Mouse (Mus musculus) forebrain, embryonic 14.5 days (tissue): Measurements from ENCODE around the gene Dusp5. TPM values are rescaled to one million over a fixed set of nuclear protein-coding genes. Genes with fewer than 3 reads are reported as not detected.

Experiments
- ATAC-seq: fragments of 200-750 bp; cut with Nextera tagmentation; 2 replicates; pipeline ENCODE4 v1.8.0; 2017; ENCODE audit warnings: mild to moderate bottlenecking, moderate library complexity
- DNase-seq: peaks from one replicate; pipeline ENCODE4 v3.0.0-alpha.2; 2015; ENCODE audit warnings: low spot score
- H3K27ac ChIP-seq: fragments of 300-500 bp; sonication (generic); 2 replicates; pipeline ENCODE4 v1.5.1; 2014; ENCODE audit warnings: low read depth, mild to moderate bottlenecking, control low read depth, low read length, moderate library complexity
- H3K27me3 ChIP-seq: fragments of 300-500 bp; sonication (generic); replicated peaks from 2 replicates; pipeline ENCODE4 v1.6.1; 2014; ENCODE audit warnings: low read length, control low read depth, mixed read lengths; ENCODE audit not compliant: control insufficient read depth, insufficient read depth
- H3K36me3 ChIP-seq: fragments of 300-500 bp; sonication (generic); 2 replicates; pipeline ENCODE4 v1.6.1; 2014; ENCODE audit warnings: low read length, control low read depth; ENCODE audit not compliant: control insufficient read depth, insufficient read depth
- H3K4me1 ChIP-seq: fragments of 300-500 bp; sonication (generic); 2 replicates; pipeline ENCODE4 v1.6.1; 2014; ENCODE audit warnings: antibody characterized with exemption, low read length, control low read depth; ENCODE audit not compliant: control insufficient read depth, insufficient read depth
- H3K4me2 ChIP-seq: fragments of 300-500 bp; sonication (generic); 2 replicates; pipeline ENCODE4 v1.6.1; 2014; ENCODE audit warnings: mild to moderate bottlenecking, control low read depth, low read length
- H3K4me3 ChIP-seq: fragments of 300-500 bp; sonication (generic); 2 replicates; pipeline ENCODE4 v1.5.1; 2014; ENCODE audit warnings: low read depth, low read length, control low read depth
- H3K9ac ChIP-seq: fragments of 300-500 bp; sonication (generic); 2 replicates; pipeline ENCODE4 v1.6.1; 2014; ENCODE audit warnings: mild to moderate bottlenecking, low read length, control low read depth, moderate library complexity
- H3K9me3 ChIP-seq: fragments of 300-500 bp; sonication (generic); replicated peaks from 2 replicates; pipeline ENCODE4 v1.6.1; 2016; ENCODE audit warnings: low read length, control low read depth, mixed read lengths; ENCODE audit not compliant: control insufficient read depth
- WGBS: fragments of 180-500 bp; shearing (Covaris S2); extraction: QIAGEN DNeasy Blood & Tissue Kit; methylation state at CpG from one replicate; pipeline ENCODE4 v1.1.7; 2014; 5-methylcytosine and 5-hydroxymethylcytosine counted together
- polyA plus RNA-seq: library from polyadenylated mRNA; unstranded; fragments of >200 nt; fragmentation: Nextera tagmentation; extraction: Ambion mirVana; gene quantifications from 2 replicates; pipeline ENCODE4 v1.2.1, GENCODE M21; 2014

Dusp5 gene
- polyA plus RNA-seq, 1 experiment from 2014 or later, result 2.1 TPM

GRCm38 (mm10) chr19:53504181-53504580, 24.7 kb upstream of the Dusp5 start:
- Histone ChIP-seq H3K9ac (no peak overlapping the region), H3K27me3 (no peaks in the 10 kb centered on the region), H3K4me3 (no peak overlapping the region), H3K27ac (no peak overlapping the region), H3K36me3 (no peaks in the 10 kb centered on the region), H3K9me3 (no peaks in the 10 kb centered on the region), H3K4me2 (no peak overlapping the region), H3K4me1 (no peaks in the 10 kb centered on the region)
- DNase-seq (no peak), ATAC-seq (no peak)
- 90% methylated on average over 7 of the region's 7 CpGs for WGBS

DNA sequence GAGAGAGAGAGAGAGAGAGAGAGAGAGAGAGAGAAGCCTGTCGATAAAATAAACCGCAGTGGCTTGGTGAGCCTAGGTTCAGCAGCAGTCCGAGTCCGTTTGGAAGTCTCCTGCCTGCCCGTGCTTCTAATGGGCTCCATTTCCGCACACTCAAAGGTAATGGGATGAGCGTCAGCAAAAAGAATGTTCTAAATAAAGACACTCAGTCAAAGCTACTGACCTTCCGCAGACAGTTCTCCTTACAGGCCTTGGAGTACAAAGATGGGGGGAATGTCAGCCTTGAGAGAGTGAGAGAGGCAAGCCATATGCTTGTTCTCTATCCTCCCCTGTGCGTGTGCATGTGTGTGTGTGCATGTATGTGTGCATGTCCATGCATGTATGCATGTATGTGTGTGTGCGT, 23.2 kb upstream of the Dusp5 start:
- ATAC-seq, result no peak
- no peaks in the 10 kb centered on the region for H3K36me3 ChIP-seq
- 88% methylated on average over 10 of the region's 10 CpGs for WGBS

DNA sequence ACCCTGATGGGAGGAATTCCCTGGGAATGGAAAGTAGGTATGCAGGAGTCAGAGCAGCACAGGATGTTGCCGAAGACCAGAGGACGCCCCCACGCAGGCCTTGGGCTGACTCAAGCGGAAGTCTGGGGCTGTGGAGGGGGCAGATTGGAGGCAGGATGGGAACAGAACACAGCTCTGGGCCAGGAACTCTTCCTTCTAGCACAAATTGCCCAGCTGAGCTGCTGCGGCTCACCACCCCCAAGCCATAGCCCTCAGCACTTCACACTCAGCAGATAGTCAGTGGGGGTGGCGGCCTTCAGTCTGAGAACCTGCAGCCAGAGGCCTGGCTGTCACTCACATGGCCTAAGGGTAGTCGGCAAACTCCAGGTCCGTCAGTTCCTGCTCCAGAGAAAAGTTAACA, 21.4 kb upstream of the Dusp5 start:
- Histone ChIP-seq H3K4me3 (no peak overlapping the region), H3K27ac (no peak overlapping the region), H3K4me1 (no peaks in the 10 kb centered on the region), H3K27me3 (no peaks in the 10 kb centered on the region), H3K9me3 (no peaks in the 10 kb centered on the region), H3K4me2 (no peak overlapping the region), H3K36me3 (no peaks in the 10 kb centered on the region), H3K9ac (no peak overlapping the region)
- no peak for ATAC-seq
- WGBS, result 70% methylated on average over 8 of the region's 8 CpGs
- DNase-seq, result no peak

More for the DNA sequence above, 23.2 kb upstream of the Dusp5 start:
- no peaks in the 10 kb centered on the region for H3K4me1 ChIP-seq
- no peak overlapping the region for H3K27ac ChIP-seq
- no peak overlapping the region for H3K4me3 ChIP-seq
- H3K4me2 ChIP-seq, result no peak overlapping the region
- DNase-seq, result no peak
- no peak overlapping the region for H3K9ac ChIP-seq
- no peaks in the 10 kb centered on the region for H3K27me3 ChIP-seq
- no peaks in the 10 kb centered on the region for H3K9me3 ChIP-seq

GRCm38 (mm10) chr19:53511244-53511934, 17.5 kb upstream of the Dusp5 start:
- no peak for ATAC-seq
- Histone ChIP-seq H3K9ac (no peak overlapping the region), H3K9me3 (no peaks in the 10 kb centered on the region), H3K27ac (no peak overlapping the region), H3K4me3 (no peak overlapping the region), H3K4me1 (no peaks in the 10 kb centered on the region), H3K27me3 (no peaks in the 10 kb centered on the region), H3K36me3 (no peaks in the 10 kb centered on the region), H3K4me2 (no peak overlapping the region)
- 87% methylated on average over 13 of the region's 13 CpGs for WGBS
- DNase-seq, result no peak

DNA sequence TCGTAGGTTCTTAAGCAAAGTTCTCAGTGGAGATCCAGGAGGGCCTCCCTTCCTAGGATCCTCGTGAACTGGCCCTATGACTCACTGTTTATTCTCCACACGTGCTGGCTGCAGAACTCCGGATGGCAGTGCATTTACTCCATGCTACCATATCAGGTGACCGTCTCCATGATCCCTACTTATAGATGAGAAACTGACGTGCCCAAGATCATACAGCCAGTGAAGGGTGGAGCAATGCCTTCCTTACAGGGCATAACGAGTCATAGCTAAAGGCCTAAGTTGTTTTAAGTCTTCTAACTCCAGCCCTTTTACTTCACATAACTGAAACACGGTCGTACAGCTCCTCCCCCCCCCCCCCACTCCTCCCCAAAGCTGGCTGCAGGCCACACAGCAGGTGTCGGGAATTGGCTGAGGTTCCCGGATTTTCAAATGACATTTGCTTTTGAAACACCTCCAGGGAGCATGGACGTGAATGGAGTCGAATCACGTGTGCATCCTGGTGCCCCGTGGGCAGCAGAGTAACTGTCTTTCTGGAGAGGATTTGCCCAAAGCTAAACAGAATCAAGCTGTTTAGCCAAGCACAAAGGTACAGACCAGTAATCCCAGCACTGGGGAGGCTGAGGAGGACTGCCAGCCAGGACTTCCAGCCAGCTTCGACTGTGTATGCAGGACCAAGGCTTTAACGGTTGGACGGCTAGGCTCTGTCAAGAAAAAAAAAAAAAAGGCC, 11.4 kb upstream of the Dusp5 start:
- H3K36me3 ChIP-seq, result no peaks in the 10 kb centered on the region
- ATAC-seq (peak; percentile 81), DNase-seq (peak; percentile 80)
- no peak overlapping the region for H3K4me3 ChIP-seq
- H3K27ac ChIP-seq, result 0 out of 2 replicates have a peak overlapping the region, but pooled peaks have one; percentile 41
- 0 out of 2 replicates have a peak, but pooled peaks cover 4% of the 10 kb centered on the region for H3K4me1 ChIP-seq
- H3K27me3 ChIP-seq, result no peaks in the 10 kb centered on the region
- no peak overlapping the region for H3K9ac ChIP-seq
- WGBS, result 14% methylated on average over 18 of the region's 18 CpGs
- H3K4me2 ChIP-seq, result no peak overlapping the region
- H3K9me3 ChIP-seq, result no peaks in the 10 kb centered on the region

- no peak overlapping the region for H3K9ac ChIP-seq
- no peak overlapping the region for H3K4me3 ChIP-seq
- H3K9me3 ChIP-seq, result no peaks in the 10 kb centered on the region
- ATAC-seq (no peak), DNase-seq (no peak)
- H3K27me3 ChIP-seq, result no peaks in the 10 kb centered on the region
- 89% methylated on average over 8 of the region's 8 CpGs for whole genome bisulfite sequencing
- no peak overlapping the region for H3K4me2 ChIP-seq
- no peak overlapping the region for H3K27ac ChIP-seq
- no peaks in the 10 kb centered on the region for H3K36me3 ChIP-seq
- 0 out of 2 replicates have a peak, but pooled peaks cover 4% of the 10 kb centered on the region for H3K4me1 ChIP-seq
Observed at GRCm38 (mm10) chr19:53519549-53519948, 9.4 kb upstream of the Dusp5 start.

DNA sequence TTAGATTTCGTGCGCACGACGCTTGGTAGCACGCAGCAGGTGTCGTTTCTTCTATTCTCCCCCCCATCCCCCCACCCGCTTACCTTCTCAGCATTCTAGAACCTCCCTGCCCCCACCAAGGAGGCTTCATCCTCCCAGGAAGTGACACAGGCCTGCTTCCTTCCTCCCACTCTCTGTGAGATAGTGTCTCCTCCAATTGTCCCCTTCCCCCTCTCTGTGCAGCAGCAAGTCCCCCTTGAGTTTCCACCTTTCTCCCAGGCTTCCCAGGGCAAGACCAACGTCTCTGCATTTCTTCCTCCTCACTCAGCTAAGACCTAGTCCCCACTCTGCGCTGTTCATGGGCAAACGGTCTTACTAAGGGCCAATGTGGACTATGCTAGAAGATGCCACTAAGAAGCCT, 8.9 kb upstream of the Dusp5 start:
- H3K4me2 ChIP-seq, result no peak overlapping the region
- DNase-seq (no peak), ATAC-seq (no peak)
- H3K36me3 ChIP-seq, result no peaks in the 10 kb centered on the region
- no peak overlapping the region for H3K4me3 ChIP-seq
- no peak overlapping the region for H3K9ac ChIP-seq
- H3K27me3 ChIP-seq, result no peaks in the 10 kb centered on the region
- WGBS, result 88% methylated on average over 10 of the region's 10 CpGs
- no peak overlapping the region for H3K27ac ChIP-seq
- H3K9me3 ChIP-seq, result no peaks in the 10 kb centered on the region
- H3K4me1 ChIP-seq, result 0 out of 2 replicates have a peak, but pooled peaks cover 4% of the 10 kb centered on the region

DNA sequence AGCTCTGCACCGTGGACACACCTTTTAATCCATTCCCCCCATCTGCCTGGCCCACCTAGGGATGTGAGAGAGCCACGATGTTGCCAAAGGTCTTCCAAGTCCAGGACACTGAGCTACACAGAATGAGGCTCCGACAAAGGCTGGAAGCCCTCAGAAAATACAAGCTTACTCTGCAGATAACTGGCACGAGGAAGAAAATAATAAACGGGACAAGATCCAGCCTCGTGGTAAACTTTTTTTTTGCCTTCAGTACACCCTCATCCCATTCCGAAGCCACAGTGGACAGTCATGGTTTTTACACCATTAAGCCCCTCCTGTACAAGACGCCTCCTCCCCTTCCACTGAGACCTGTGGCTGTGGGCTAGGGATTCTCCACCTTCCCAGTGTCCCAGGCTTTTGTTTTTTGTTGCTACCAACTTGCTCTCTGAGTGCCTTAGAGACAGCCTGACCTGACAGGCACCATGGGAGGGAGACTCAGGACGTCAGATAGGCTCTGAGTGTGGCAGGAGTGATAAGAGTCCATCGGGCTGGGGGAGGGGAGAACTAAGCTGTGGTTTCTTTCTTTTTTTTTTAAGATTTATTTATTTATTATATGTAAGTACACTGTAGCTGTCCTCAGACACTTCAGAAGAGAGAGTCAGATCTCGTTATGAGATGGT, 7.6 kb upstream of the Dusp5 start:
- no peak for DNase-seq
- Histone ChIP-seq H3K9me3 (no peaks in the 10 kb centered on the region), H3K27ac (no peak overlapping the region), H3K4me1 (0 out of 2 replicates have a peak, but pooled peaks cover 4% of the 10 kb centered on the region), H3K27me3 (no peaks in the 10 kb centered on the region), H3K4me2 (no peak overlapping the region), H3K9ac (no peak overlapping the region), H3K36me3 (no peaks in the 10 kb centered on the region), H3K4me3 (no peak overlapping the region)
- WGBS, result 55% methylated on average over 11 of the region's 11 CpGs
- ATAC-seq, result no peak
